Mouse (Mus musculus): Measurements from ENCODE around the gene Shcbp1l.
"Not testable (repeated sequence)": the region's sequence is repeated elsewhere in the genome, so short reads cannot be mapped to it uniquely, and the experiment has no call there.

The Shcbp1l gene

DNA sequence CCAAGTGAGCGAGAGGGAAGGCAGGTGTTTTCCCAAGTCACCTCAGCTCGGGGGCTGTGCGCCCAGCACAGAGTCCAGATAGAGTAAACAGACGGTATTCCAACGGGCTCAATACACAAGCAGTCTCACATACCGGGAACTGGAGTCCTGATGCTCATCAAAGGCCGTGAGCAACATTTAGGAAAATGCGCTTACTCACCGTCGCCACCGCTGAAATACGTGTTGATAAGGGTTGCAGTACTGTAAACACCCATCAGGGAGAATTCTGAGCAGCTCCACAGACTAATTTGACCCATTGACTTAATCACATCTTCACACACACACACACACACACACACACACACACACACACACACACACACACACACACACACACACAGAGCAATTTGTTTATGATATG is 691 bp upstream of the Shcbp1l start:
- no peak for DNase-seq (ENCODE audit: low spot score in 2 of 2)

DNA sequence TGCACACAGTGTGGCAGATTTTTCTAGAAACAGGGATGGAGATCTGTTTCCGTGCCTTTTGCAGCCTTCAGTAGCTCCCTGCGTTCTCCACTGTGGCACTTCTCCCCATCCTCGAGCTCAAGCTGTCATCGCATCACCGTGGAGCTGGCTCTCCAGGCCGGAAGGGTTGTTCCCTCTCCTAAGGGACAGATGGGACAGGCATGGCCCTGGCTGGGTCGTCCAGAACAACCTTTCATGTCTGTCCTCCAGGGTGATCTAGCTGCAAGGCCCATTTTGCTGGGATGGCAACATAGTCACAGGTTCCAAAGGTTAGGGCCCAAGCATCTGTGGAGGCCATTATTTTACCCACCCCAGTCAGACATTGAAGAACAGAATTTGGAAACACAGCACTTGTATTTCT is 6.2 kb downstream of the Shcbp1l start:
- DNase-seq (ENCODE audit: low spot score in 2 of 2), result no peak

DNA sequence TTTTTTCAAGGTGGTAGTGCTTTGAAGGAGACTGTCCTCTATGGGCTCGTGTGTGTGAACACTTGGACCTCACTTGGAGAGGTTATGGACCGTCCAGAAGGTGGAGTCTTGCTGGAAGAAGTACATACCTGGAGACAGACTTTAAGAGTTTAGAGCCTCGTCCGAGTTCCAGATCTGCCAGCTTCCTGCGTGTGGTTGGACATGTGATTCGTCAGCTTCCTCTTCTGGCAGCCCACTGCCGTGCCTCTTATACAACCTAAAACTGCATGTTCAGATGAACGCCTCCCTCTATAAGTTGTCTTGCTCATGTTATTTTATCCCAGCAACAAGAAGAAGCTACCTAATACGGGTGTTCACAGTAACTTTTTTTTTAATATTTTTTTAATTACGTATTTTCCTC is 6.7 kb downstream of the Shcbp1l start:
- DNase-seq (ENCODE audit: low spot score in 2 of 2), result no peak

DNA sequence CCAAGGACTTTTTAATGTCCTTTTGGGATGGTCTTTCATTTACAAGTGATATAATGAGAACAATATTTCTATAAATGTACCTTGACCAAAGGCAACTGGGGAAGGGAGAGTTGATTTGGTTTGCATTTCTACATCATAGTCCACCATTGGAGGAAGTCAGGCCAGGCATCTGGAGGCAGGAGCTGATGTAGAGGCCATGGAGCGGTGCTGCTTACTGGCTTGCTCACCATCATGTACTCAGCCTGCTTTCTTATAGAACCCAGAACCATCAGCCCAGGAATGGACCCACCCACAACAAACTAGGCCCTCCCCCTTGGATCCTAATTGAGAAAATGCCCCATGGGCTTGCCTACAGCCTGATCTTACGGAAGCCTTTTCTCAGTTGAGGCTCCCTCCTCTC is 7.4 kb downstream of the Shcbp1l start:
- DNase-seq (ENCODE audit: low spot score in 2 of 2), result no peak

DNA sequence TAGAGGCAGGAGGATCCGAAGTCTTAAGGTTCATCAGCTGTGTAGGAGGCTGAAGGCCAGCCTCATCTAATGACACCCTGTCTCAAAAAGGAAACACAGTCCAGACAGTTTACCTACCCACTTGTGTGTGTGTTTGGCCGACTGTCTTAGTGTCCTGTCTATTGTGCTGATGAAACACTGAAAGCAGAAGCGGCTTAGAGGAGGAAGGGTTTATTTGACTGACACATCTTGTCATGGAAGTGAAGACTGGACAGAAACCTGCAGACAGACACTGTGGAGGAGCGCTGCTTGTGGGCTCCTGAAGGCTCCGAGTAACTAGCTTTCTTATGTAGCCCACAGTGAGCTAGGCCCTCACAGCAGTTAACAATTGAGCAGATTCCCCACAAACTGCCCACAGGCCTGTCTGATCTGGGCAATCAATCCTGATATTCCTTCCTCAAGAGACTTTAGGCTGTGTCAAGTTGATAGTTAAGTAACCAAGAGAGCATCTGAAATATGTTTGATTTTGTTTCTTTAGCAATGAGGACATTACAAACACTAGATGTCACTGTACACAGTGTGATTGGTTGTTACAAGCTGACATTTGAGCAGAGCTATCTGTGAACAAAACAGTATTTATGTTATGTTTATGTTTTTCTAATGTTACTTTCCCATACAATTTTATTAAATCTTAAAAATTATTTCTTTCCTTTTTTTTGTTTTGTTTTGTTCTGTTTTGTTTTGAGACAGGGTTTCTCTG is 9.1 kb downstream of the Shcbp1l start:
- no peak for DNase-seq (ENCODE audit: low spot score in 2 of 2)

DNA sequence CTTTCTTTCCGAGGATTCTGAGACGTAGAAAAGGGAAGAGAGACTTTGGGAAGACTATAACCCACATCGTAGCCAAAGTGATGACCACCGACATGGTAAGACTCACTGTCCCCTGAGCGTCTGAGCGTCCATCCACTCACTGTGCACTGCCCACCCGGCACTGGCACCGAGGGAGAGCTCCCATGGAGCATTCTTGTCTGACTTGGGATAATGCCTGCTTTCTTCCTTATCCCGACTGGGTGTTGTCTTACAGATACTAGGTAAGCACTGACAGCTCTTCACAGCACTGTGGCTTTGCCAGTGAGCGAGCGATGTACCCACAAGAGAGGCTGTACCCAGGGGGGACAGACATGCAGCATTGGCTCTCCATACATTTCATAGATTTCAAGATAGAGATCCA is 12.6 kb downstream of the Shcbp1l start:
- DNase-seq (ENCODE audit: low spot score in 2 of 2), result no peak

DNA sequence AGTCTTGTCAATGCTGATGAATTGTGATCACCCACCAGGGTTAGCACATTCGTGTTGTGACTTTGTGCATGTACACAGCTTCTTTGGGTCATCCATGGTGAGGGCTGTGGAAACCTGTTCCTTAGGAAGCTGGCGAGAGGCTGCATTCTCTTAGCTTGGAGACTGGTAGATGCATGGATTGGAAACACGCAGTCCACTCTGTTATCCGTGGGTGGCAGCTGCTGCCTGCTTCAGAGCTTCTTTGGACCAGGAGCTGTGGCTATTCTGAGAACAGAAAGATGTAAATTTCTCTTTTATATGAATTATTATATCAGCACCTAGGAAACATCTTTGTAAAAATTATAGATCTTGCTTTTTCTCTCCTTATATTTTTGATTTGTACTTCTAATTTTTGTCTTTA is 15.8 kb downstream of the Shcbp1l start:
- DNase-seq (ENCODE audit: low spot score in 2 of 2), result peak in 1 of 2 experiments; percentile 27

DNA sequence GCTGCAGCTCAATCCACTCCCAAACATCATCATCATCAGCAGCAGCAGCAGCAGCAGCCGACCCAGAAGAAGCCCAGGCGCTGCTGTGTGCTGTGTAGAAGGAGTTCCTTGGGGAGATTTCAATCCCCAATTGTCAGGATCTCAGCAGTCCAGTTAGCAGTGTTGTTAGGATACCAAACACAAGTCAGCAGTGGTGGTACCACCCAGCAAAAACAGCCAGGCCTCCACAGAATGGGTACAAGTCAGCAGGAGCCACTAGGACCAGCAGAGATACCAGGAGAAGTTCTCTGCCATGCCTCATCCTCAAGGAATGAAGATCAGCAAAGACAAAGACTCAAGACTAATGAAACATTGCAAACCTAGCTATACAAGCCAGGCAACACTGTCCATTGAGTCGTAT is 16.7 kb downstream of the Shcbp1l start:
- no peak for DNase-seq (ENCODE audit: low spot score in 2 of 2)

DNA sequence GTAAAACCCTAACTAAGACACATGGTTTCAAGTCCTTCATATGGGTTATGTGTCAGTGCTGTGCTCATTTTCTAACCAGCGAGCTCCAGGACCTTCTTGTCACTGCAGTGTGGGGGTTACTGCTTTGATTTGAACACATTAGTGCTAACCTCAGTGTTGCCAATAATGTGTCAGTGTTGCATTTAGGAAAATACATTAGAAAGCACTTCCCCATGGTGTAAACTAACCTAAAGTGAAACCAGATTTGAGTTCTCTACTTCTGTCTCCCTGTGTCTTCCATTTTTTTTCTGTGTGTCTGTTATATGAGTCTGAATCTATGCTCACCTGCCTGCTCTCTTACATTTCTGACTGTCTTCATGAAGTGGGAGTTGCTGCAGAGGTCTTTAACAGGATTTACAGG is 18.1 kb downstream of the Shcbp1l start:
- no peak for DNase-seq (ENCODE audit: low spot score in 2 of 2)

DNA sequence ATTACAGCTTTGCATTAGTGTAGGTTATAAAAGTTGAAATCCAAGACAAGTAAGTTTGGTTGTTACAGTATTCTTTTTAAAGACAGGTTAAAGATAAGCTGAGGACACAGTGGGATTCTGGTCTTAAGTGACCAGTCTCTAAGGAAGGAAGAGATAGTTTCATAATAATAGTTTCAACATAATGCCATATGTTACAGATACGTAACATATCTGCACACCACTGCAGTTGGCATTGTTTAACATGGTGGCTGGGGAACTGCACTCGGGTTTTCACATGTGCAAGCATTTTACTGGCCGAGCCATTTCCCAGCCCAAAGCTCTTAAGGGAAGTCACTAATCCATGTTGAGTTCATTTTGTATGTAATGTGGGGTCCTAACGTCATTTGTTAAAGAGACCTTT is 18.7 kb downstream of the Shcbp1l start:
- DNase-seq (ENCODE audit: low spot score in 2 of 2), result no peak

DNA sequence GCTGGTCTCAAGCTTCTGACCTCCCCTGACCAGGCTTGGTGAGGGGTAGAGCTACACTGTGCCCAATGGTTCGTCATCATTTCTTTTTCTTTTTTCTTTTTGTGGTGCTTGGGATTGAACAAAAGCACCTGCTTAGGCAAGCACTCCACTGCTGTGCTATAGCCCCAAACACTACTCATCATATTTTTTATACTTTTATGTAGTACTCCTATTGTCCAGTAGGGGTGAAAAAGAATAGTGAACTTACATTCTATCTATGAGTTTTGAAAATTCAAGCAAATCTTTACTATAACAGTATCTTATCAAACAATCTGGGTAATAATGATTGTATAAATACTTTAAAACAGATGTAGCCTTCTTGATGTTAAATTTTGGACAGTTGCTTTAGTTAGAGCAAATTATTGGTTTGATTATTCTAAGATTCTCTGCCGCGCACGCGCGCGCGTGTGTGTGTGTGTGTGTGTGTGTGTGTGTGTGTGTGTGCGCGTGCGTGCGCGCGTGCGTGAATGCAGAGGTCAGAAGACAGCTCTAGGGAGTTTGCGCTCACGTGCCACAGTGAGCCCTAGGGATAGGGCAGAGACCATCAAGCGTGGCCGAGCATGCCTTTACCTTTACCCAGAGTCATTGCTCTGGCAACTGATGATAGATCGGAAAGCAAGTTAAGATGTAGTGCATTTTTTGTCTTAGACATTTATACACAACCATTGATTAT is 21.3 kb downstream of the Shcbp1l start:
- no peak for DNase-seq (ENCODE audit: low spot score in 2 of 2)

DNA sequence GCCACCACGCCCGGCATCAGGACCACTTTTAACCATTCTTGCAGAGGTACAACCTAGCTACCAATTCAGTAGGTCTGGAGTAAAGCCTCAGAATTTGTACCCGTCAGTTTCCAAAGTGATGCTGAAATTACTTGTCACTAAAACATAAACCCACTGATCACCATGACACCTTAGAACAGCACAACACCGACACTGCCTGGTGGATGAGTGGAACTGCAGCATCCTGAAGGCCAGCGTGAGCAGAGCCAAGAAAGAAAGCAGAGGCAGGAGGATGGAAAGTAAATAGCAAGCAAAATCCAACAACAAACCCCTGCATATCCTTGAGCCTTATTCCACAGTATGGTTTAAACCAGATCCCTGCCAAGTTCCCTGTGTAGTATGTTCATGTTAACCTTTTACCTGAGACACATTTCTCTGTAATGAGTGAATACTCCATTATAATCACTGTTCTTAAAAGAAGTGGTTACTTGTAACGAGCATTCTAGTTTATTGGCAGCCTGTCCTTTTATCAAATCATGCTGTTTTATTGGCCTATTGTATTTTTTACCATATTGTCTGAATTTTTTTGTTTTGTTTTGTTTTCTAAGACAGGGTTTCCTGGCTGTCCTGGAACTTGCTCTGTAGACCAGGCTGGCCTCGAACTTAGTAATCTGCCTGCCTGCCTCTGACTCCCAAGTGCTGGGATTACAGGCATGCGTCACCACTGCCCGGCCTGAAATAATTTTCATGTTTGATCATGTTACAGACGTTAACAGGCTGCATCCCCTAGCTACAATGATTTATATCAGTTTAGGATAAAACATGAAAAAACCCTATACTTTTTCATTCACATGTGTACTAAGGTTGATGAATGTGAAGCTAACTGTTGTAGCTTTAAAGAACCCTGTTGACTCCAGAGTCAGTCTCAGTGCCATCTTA is 26.5 kb downstream of the Shcbp1l start:
- DNase-seq (ENCODE audit: low spot score in 2 of 2), result peak; percentile 46 to 60

DNA sequence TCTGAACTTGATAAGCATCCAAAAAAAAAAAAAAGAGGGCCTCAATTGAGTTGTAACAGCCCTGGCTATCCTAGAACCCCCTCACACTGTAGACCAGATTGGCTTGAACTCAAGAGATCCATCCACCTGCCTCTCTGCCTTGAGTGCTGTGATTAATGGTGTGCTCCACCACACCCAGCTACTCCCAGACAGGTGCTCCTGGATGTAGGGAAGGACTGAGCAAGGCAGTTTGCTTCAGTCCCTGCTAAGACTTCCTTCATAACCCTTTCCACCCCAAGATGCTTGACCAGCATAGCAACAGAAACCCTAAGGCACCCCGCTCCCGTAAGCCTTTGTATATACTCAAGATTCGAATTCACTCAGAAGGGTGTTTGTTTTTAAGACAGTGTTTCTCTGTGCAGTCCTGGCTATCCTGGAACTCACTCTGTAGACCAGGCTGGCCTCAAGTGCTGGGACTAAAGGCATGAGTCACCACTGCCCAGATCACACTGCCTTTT is 28.2 kb downstream of the Shcbp1l start:
- no peak for DNase-seq (ENCODE audit: low spot score in 2 of 2)

DNA sequence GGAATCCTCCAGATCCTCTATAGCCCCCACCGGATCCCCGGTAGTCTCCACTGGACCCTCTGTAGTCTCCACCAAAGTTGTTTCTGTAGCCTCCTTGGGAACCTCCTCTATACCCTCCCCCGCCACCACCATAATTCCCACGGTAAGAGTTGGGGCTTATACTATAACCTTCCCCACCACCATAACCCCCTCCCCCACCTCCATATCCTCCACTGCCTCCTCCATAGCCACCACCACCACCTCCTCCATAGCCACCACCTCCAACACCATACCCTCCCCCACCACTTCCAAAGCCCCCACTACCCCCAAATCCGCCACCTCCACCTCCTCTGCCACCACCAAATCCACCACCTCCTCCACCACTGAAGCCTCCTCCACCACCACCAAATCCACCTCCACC is 31.2 kb downstream of the Shcbp1l start:
- no peak for DNase-seq (ENCODE audit: low spot score in 2 of 2)

DNA sequence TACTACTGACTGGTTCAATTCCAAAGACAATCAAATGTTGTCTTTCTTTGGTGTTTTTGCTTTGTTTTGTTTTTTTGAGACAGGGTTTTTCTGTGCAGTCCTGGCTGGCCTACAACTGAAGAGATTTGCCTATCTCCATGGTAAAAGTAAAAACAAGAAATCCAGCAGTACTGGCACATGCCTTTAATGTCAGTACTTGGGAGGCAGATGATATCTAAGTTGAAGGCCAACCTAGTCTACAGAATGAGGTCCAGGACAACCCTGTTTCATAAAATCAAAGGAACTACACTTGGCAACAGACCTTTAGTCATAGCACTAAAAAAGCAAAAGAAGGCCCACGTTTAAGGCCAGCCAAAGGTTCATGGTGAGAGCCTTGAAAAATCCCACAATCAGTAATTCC is 36.8 kb downstream of the Shcbp1l start:
- DNase-seq (ENCODE audit: low spot score in 2 of 2), result no peak

DNA sequence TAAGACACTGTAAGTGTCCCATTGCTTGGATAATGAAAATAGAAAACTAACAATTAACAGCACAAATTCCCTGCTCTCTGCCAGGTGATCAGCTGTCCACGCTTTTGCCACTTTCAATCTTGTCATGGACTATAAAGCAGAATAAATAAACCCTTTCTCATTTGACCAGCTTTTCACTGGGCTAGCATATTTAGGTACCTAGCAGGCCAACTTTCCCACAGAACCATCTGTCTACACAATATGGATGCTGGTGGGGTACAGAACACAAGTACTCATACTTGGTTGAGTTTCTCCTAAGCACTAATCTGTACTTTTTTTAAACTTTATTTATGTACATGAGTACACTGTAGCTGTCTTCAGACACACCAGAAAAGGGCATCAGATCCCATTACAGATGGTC is 54.3 kb downstream of the Shcbp1l start:
- no peak for DNase-seq (ENCODE audit: low spot score in 2 of 2)

DNA sequence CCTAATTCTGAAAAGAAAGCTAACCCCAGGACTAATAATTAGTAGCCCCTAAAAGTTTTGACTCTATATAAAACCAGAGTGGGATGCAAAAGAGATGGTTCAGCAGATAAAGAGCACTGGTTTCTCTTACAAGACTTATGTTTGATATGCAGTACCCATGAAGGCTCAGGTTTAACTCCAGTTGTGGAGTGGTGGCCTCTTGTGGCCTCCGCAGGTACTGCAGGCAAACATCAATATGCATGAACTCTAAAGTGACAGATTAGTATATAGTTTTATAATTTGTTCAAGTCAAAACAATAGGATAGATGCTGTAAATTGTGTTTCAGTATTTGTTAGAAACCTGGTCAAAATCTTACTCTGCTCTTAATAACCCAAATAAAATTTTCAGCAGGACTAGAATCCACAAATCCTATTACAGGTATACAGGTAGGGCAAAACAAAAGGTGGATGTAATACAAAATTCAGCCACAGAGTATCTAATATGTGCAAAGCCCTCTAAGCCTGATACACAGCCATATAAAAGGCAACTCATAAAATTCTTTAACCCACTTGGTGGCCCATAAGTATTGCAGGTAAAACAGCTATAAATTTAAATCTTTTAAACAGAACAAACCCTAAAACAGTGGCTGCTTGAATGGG is 55.5 kb downstream of the Shcbp1l start:
- DNase-seq (ENCODE audit: low spot score in 2 of 2), result peak; percentile 76 to 78

DNA sequence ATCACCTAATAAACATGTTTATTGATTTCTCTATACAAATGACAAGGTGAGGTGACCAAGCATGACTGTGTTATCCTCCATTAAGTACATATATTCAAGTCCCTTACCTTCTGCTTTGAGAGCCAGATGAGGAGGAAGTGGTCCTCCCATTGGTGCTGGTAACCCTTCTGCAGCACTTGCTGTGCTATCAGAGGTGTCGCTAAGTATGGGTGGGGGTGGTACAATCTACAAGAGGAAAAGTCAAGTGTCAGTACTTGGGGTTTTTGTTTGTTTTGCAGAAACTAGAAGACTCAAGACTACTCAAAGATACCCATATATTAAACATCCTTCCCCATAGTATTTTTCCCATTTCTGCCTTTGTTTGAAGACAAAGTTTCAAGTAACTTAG is 56.1 kb downstream of the Shcbp1l start:
- no peak for DNase-seq (ENCODE audit: low spot score in 2 of 2)

DNA sequence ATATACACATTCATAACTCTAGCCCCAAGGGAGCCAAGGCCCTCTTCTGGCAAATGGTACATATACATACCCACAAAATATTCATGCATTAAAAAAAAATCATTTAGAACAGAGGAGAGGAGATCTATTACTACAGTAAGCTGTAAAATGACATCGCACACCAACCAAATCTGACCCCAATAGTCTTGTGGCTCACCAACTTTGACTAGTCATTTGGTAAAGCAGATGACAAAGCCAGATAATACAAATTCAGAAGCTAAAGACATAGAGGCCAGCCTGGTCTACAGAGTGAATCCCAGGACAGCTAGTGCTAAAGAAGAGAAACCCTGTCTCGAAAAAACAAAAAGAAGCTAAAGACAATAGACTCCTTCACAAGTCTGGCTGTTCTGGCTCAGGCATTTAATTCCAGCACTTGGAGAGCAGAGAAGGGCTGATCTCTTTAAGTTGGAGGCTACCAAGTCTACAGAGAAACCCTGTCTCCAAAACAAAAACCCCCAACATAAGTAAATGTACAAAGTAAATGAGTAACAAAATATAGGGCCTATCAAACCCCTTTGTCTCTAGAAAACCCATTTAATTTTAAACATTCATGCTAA is 60.3 kb downstream of the Shcbp1l start:
- no peak for DNase-seq (ENCODE audit: low spot score in 2 of 2)

DNA sequence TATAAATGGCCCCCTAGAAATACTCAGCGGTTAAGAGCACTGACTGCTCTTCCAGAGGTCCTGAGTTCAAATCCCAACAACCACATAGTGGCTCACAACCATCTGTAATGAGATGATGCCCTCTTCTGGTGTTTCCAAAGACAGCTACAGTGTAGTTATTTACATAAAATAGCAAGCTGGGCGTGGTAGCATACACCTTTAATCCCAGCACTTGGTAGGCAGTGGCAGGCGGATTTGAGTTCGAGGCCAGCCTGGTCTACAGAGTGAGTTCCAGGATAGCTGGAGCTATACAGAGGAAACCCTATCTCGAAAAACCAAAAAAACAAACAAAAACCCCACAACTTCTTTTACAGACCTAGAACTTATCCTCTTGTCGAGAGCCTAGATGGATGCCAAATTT is 61.2 kb downstream of the Shcbp1l start:
- not testable (repeated sequence) for DNase-seq (ENCODE audit: low spot score in 2 of 2)

DNA sequence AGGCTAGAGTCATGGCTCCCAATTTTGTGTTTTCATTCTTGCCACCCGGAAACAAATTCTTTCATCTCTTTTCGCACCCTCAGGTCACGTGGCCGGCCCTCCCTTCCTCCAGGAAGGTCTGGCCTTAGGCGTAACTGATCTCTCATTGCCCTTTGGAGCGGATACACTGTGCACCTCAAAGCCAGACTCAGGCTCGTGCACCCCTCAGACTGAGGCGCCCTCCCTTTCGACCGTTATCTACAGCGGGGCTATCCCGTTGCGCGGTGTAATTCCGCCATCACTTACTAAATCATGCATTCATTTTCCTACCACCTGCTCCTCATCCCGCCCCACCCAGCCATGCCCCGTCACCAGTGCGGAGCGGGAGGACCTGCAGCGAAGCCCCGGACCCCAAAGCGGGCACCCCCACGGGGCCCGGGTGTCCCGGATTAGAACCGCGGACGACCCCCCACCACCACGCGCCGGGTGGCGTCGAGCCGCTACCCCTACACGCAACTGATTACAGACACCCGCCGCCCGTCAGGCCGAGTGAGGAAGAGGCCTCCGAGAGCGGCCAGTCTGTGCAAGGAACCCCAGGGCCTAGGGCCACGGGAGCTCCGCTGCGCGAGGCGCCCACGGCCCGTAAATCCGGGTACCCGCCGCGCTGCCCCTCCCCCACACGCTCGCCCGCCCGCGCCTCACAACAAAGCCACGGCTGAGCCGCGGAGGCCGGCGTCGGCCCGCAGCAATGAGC is 62.0 kb downstream of the Shcbp1l start:
- peak; percentile 32 to 49 for DNase-seq (ENCODE audit: low spot score in 2 of 2)

Data from right cerebral cortex, adult 2 months (tissue).